10 mouse cellular contexts compared by ENCODE assay signal in the genomic region with DNA sequence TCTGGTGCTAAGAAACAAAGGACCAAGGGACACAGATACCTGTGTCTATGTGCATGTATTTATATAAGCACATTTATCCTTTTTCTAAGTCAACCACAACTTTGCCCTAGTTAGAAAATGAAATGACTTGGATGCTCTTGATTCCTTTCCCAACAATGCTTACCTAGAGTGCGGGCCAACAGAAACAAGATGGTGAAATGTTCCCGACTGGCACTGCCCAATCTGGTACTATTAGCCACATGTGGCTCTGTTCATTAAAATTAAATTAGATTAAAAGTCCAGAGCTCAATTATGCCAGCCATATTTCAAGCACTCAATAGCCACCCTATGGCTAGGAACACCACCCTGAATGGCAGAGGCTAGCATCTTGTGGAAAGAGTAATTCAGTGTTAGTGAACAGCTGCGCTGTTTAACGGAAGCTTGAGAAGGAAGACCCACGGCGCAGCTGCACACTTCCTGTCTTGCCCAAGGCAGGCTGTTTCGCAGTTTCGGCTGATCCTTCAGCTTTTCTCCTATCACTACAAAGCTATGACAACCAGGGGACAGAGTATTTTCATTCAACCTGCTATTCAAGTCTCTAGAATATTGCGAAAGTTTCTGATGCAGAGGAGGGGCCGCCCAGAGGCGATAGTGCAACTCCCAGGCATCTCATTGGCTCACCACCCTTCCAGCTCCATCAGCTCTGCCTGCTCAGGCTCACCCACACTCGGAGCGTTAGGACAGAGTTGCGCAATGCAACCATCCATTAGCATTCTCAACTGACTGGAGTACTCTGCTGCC. TPM values are rescaled to one million over a fixed set of nuclear protein-coding genes. Genes with fewer than 3 reads are reported as not detected.
DNase-seq lines count a peak whose midpoint lies in the region; ATAC-seq lines count a peak whose summit lies in the region.
"Had no signal": no experiment of that assay in that cellular context is flagged by ENCODE, and none has a peak within 500 bp of the region (broad histone marks: within the 10 kb centered on the region; RNA-seq: fewer than 3 reads in every experiment).

No protein-coding gene starts in this region.

- H3K4me1 ChIP-seq in hindbrain, embryonic 15.5 days (replicated peaks), result no peaks in the 10 kb centered on the region
- H3K4me1 ChIP-seq in hindbrain, embryonic 11.5 days (replicated peaks; ENCODE audit: control insufficient read depth, insufficient read depth, low read length), result no peaks in the 10 kb centered on the region
- no peaks in the 10 kb centered on the region for H3K4me1 ChIP-seq in kidney, embryonic 15.5 days
- H3K4me1 ChIP-seq: limb, embryonic 12.5 days had no signal

- no peak overlapping the region for H3K27ac ChIP-seq in hindbrain, embryonic 15.5 days (replicated peaks)
- no peak overlapping the region for H3K27ac ChIP-seq in hindbrain, embryonic 11.5 days (ENCODE audit: low read depth, low read length)
- no peak overlapping the region for H3K27ac ChIP-seq in kidney, embryonic 15.5 days
- H3K27ac ChIP-seq: limb, embryonic 12.5 days had no signal

- no peaks in the 10 kb centered on the region for H3K36me3 ChIP-seq in hindbrain, embryonic 15.5 days
- H3K36me3 ChIP-seq in hindbrain, embryonic 11.5 days (ENCODE audit: control insufficient read depth, insufficient read depth, low read length), result no peaks in the 10 kb centered on the region
- H3K36me3 ChIP-seq in kidney, embryonic 15.5 days, result no peaks in the 10 kb centered on the region
- H3K36me3 ChIP-seq: limb, embryonic 12.5 days had no signal

- no peaks in the 10 kb centered on the region for H3K9me3 ChIP-seq in hindbrain, embryonic 15.5 days
- no peaks in the 10 kb centered on the region for H3K9me3 ChIP-seq in hindbrain, embryonic 11.5 days (ENCODE audit: control insufficient read depth, low read length)
- H3K9me3 ChIP-seq in kidney, embryonic 15.5 days (replicated peaks), result no peaks in the 10 kb centered on the region
- H3K9me3 ChIP-seq: limb, embryonic 12.5 days had no signal

- peak overlapping the region; percentile 20; the same call in 1 of the 2 replicates for H3K4me2 ChIP-seq in hindbrain, embryonic 15.5 days
- no peak overlapping the region for H3K4me2 ChIP-seq in hindbrain, embryonic 11.5 days (replicated peaks; ENCODE audit: low read depth, low read length)
- H3K4me2 ChIP-seq in kidney, embryonic 15.5 days, result no peak overlapping the region
- H3K4me2 ChIP-seq: limb, embryonic 12.5 days had no signal

- DNase-seq in hindbrain, embryonic 11.5 days (ENCODE audit: low spot score), result no peak
- peak; percentile 38 for DNase-seq in c-Kit-positive CD71-negative TER-119-negative erythroid progenitor cells, embryonic 14.5 days (ENCODE audit: low read depth)
- DNase-seq in thymus, postnatal 25 days, result peak; percentile 72
- no peak for DNase-seq in right cerebral cortex, postnatal 14 days
- no peak for DNase-seq in embryo, embryonic 10 days (ENCODE audit: low spot score)

- no peak overlapping the region for H3K4me3 ChIP-seq in hindbrain, embryonic 15.5 days
- no peak overlapping the region for H3K4me3 ChIP-seq in hindbrain, embryonic 11.5 days (ENCODE audit: low read depth, low read length)
- no peak overlapping the region for H3K4me3 ChIP-seq in kidney, embryonic 15.5 days (replicated peaks)
- H3K4me3 ChIP-seq: limb, embryonic 12.5 days had no signal

- H3K9ac ChIP-seq in hindbrain, embryonic 15.5 days, result no peak overlapping the region
- H3K9ac ChIP-seq in hindbrain, embryonic 11.5 days (ENCODE audit: low read depth, low read length), result no peak overlapping the region
- no peak overlapping the region for H3K9ac ChIP-seq in kidney, embryonic 15.5 days
- H3K9ac ChIP-seq: limb, embryonic 12.5 days had no signal

- no peak for ATAC-seq in hindbrain, embryonic 15.5 days (ENCODE audit: low FRiP score, low read depth)
- no peak for ATAC-seq in hindbrain, embryonic 11.5 days (ENCODE audit: low FRiP score)
- ATAC-seq in kidney, embryonic 15.5 days (replicated peaks; ENCODE audit: low FRiP score), result peak; percentile 17; the same call in 1 of the 2 replicates
- peak; percentile 84 for ATAC-seq in megakaryocyte, adult 5-6 weeks (ENCODE audit: poor library complexity, severe bottlenecking)
- ATAC-seq: Patski had no signal

- WGBS in hindbrain, embryonic 15.5 days, result 65% methylated on average over 14 of the region's 14 CpGs
- WGBS in hindbrain, embryonic 11.5 days, result 79% methylated on average over 14 of the region's 14 CpGs
- 71% methylated on average over 14 of the region's 14 CpGs for WGBS in kidney, embryonic 15.5 days

- H3K27me3 ChIP-seq in hindbrain, embryonic 15.5 days, result no peaks in the 10 kb centered on the region
- H3K27me3 ChIP-seq in hindbrain, embryonic 11.5 days (ENCODE audit: control insufficient read depth, insufficient read depth, low read length), result no peaks in the 10 kb centered on the region
- H3K27me3 ChIP-seq in kidney, embryonic 15.5 days, result no peaks in the 10 kb centered on the region; the same call in 1 of the 2 replicates
- H3K27me3 ChIP-seq: Patski had no signal

RNA-seq across cellular contexts. Expression of a gene that starts 34.9 kb away (rescaled TPM):
- polyA plus RNA-seq in hindbrain, embryonic 15.5 days (2015; fragmentation: Nextera tagmentation; extraction: Ambion mirVana), result 2.6 and 3.1 TPM in 2 replicates
- 1.7 and 2.5 TPM in 2 replicates for polyA plus RNA-seq in hindbrain, embryonic 11.5 days (2014; fragmentation: Nextera tagmentation; extraction: Ambion mirVana)
- polyA plus RNA-seq in kidney, embryonic 15.5 days (2015; fragmentation: Nextera tagmentation; extraction: Ambion mirVana), result 20.5 and 26.0 TPM in 2 replicates
- total RNA-seq in megakaryocyte, adult 5-6 weeks (2015), result 54.6 and 66.3 TPM in 2 replicates
- 48.8 and 62.2 TPM in 2 replicates for total RNA-seq in megakaryocyte, adult 5-6 weeks (2017)

Comparison
In these comparisons a context has a peak if more than half of its experiments do, and no peak if none do; other contexts are left out.
1. ATAC-seq: peak in kidney, embryonic 15.5 days (single experiment) and megakaryocyte, adult 5-6 weeks (single experiment); none in hindbrain, embryonic 15.5 days (single experiment) and hindbrain, embryonic 11.5 days (single experiment).
2. DNase-seq: peak in c-Kit-positive CD71-negative TER-119-negative erythroid progenitor cells, embryonic 14.5 days (single experiment) and thymus, postnatal 25 days (single experiment); none in hindbrain, embryonic 11.5 days (single experiment), right cerebral cortex, postnatal 14 days (single experiment) and embryo, embryonic 10 days (single experiment).